Mouse (Mus musculus) midbrain, embryonic 11.5 days (tissue): ENCODE measurements around the gene Hspa2. TPM values are rescaled to one million over a fixed set of nuclear protein-coding genes. Genes with fewer than 3 reads are reported as not detected.
"Not testable (repeated sequence)": the region's sequence is repeated elsewhere in the genome, so short reads cannot be mapped to it uniquely, and the experiment has no call there.

Source experiments
- ATAC-seq: fragments of 200-750 bp; cut with Nextera tagmentation; 2 replicates; pipeline ENCODE4 v1.8.0; 2017; ENCODE audit warnings: moderate TSS enrichment, moderate library complexity; ENCODE audit not compliant: low FRiP score
- DNase-seq: peaks from one replicate; pipeline ENCODE4 v3.0.0; 2015; ENCODE audit warnings: low spot score; ENCODE audit errors: missing footprints
- H3K27ac ChIP-seq: fragments of 300-500 bp; sonication (generic); 2 replicates; pipeline ENCODE4 v1.5.1; 2014; ENCODE audit warnings: low read depth, low read length
- H3K27me3 ChIP-seq: fragments of 300-500 bp; sonication (generic); 2 replicates; pipeline ENCODE4 v1.6.1; 2014; ENCODE audit warnings: mild to moderate bottlenecking, low read length, moderate library complexity, mixed read lengths; ENCODE audit not compliant: control insufficient read depth, insufficient read depth
- H3K36me3 ChIP-seq: fragments of 300-500 bp; sonication (generic); 2 replicates; pipeline ENCODE4 v1.6.1; 2014; ENCODE audit warnings: mild to moderate bottlenecking, low read length, moderate library complexity, mixed read lengths; ENCODE audit not compliant: control insufficient read depth, insufficient read depth
- H3K4me1 ChIP-seq: fragments of 300-500 bp; sonication (generic); 2 replicates; pipeline ENCODE4 v1.6.1; 2014; ENCODE audit warnings: low read length; ENCODE audit not compliant: control insufficient read depth, insufficient read depth
- H3K4me2 ChIP-seq: fragments of 300-500 bp; sonication (generic); 2 replicates; pipeline ENCODE4 v1.6.1; 2014; ENCODE audit warnings: mild to moderate bottlenecking, moderate library complexity
- H3K4me3 ChIP-seq: fragments of 300-500 bp; sonication (generic); 2 replicates; pipeline ENCODE4 v1.5.1; 2014; ENCODE audit warnings: low read depth, low read length
- H3K9ac ChIP-seq: fragments of 300-500 bp; sonication (generic); 2 replicates; pipeline ENCODE4 v1.6.1; 2014; ENCODE audit warnings: low read length
- H3K9me3 ChIP-seq: fragments of 300-500 bp; sonication (generic); 2 replicates; pipeline ENCODE4 v1.6.1; 2016; ENCODE audit warnings: low read length; ENCODE audit not compliant: control insufficient read depth
- WGBS: fragments of 180-500 bp; shearing (Covaris S2); extraction: QIAGEN DNeasy Blood & Tissue Kit; methylation state at CpG from one replicate; pipeline ENCODE4 v1.1.7; 2014; 5-methylcytosine and 5-hydroxymethylcytosine counted together
- polyA plus RNA-seq: library from polyadenylated mRNA; unstranded; fragments of >200 nt; fragmentation: Nextera tagmentation; extraction: Ambion mirVana; gene quantifications from 2 replicates; pipeline ENCODE4 v1.2.1, GENCODE M21; 2014

The Hspa2 gene
- polyA plus RNA-seq, 1 experiment from 2014 or later: 5.1 TPM

- H3K27me3 ChIP-seq: no peaks in the 10 kb centered on the region; the same call in 1 of the 2 replicates
- H3K4me2 ChIP-seq: peak overlapping the region; percentile 46; the same call in 1 of the 2 replicates
- H3K4me1 ChIP-seq: peaks cover 4% of the 10 kb centered on the region; the same call in 1 of the 2 replicates
- no peaks in the 10 kb centered on the region for H3K9me3 ChIP-seq
- ATAC-seq (no peak), DNase-seq (no peak)
- H3K27ac ChIP-seq: no peak overlapping the region
- H3K9ac ChIP-seq: no peak overlapping the region
- no peak overlapping the region for H3K4me3 ChIP-seq
- H3K36me3 ChIP-seq: no peaks in the 10 kb centered on the region
- whole genome bisulfite sequencing: 38% methylated on average over 8 of the region's 8 CpGs
Observed at GRCm38 (mm10) chr12:76435549-76435948, 31.6 kb downstream of the Hspa2 start.

- ATAC-seq, H3K4me1 ChIP-seq: not testable (repeated sequence)
Observed at GRCm38 (mm10) chr12:76443488-76443887, 39.5 kb downstream of the Hspa2 start.

DNA sequence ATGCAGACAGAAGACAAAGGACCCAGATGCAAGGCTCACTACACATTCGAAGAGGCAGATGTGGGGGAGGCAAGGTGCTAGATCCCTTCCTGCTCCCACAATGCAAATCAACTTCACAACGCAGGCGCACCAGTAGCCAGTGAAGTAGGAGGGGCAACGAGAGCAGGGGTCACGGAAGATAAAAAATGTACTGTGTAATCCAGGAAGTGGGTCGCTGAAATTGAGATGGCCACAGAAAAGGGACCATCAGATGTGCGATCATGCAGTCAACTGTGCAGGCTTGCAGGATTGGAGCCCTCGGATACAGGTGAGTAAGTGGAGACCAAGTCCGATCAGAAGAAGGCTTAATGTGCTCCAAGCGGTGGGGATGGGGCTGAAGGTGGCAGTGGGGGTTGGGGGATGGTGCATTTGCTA lies 40.4 kb downstream of the Hspa2 start:
- H3K9ac ChIP-seq: no peak overlapping the region
- no peak for DNase-seq
- no peaks in the 10 kb centered on the region for H3K36me3 ChIP-seq
- H3K4me3 ChIP-seq: no peak overlapping the region
- H3K4me2 ChIP-seq: no peak overlapping the region
- no peaks in the 10 kb centered on the region for H3K9me3 ChIP-seq
- no peak overlapping the region for H3K27ac ChIP-seq
- no peaks in the 10 kb centered on the region for H3K27me3 ChIP-seq
- H3K4me1 ChIP-seq: no peaks in the 10 kb centered on the region
- 65% methylated on average over 10 of the region's 10 CpGs for WGBS
- no peak for ATAC-seq

More at GRCm38 (mm10) chr12:76443488-76443887, 39.5 kb downstream of the Hspa2 start:
- H3K9ac ChIP-seq, DNase-seq, H3K27me3 ChIP-seq, H3K4me2 ChIP-seq, H3K4me3 ChIP-seq, H3K36me3 ChIP-seq, H3K9me3 ChIP-seq, H3K27ac ChIP-seq: not testable (repeated sequence)
- 87% methylated on average over 6 of the region's 6 CpGs for WGBS

DNA sequence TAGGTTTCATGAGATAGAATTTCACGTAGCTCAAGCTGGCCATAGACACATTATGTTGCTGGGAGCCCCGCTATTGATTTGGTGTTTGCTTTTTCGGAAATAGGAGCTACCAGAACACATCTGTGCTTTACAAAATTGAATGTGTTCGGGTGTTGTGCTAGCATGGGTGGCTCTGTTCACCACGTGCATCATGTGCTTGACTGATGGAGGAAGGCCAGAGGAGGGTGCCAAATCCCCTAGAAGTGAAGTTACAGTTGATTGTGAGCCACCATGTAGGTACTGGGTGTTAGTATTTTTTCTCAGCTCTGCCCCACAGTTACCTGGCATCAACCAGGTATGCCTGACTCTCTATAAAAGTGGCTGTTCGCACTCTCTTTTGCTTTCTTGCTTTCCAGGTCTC lies 40.9 kb downstream of the Hspa2 start:
- DNase-seq: no peak
- H3K9me3 ChIP-seq: no peaks in the 10 kb centered on the region
- no peak overlapping the region for H3K4me3 ChIP-seq
- H3K4me2 ChIP-seq: no peak overlapping the region
- no peaks in the 10 kb centered on the region for H3K36me3 ChIP-seq
- no peak overlapping the region for H3K27ac ChIP-seq
- H3K27me3 ChIP-seq: no peaks in the 10 kb centered on the region
- no peaks in the 10 kb centered on the region for H3K4me1 ChIP-seq
- no peak overlapping the region for H3K9ac ChIP-seq
- no peak for ATAC-seq
- 77% methylated on average over 6 of the region's 6 CpGs for WGBS

DNA sequence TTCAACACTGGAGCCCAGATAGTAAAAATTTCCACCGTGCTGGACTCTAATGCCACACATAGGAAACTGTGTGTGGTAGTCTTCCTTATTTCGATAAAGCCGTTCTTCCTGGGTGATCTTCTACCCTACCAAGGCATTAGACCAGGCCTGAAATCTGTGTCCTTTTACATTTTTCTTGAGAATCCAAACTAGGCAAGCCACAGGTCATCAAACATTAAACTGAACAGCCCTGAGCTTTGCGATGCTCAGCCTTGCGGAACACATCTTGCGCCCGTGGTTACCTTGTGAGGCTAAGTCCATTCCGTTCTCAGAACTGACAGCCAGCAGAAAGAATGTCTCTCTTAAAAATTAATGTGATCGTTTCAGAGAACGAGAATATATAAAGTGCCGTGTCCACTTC lies 42.2 kb downstream of the Hspa2 start:
- Histone ChIP-seq H3K4me3 (no peak overlapping the region), H3K4me1 (no peaks in the 10 kb centered on the region), H3K27me3 (no peaks in the 10 kb centered on the region), H3K27ac (no peak overlapping the region), H3K9ac (no peak overlapping the region), H3K36me3 (no peaks in the 10 kb centered on the region), H3K9me3 (no peaks in the 10 kb centered on the region), H3K4me2 (no peak overlapping the region)
- DNase-seq: no peak
- 88% methylated on average over 11 of the region's 11 CpGs for WGBS
- ATAC-seq: no peak

GRCm38 (mm10) chr12:76448127-76448526 lies 44.2 kb downstream of the Hspa2 start:
- Histone ChIP-seq H3K36me3 (no peaks in the 10 kb centered on the region), H3K4me2 (no peak overlapping the region), H3K9ac (no peak overlapping the region), H3K9me3 (no peaks in the 10 kb centered on the region), H3K4me3 (no peak overlapping the region), H3K27ac (no peak overlapping the region), H3K27me3 (no peaks in the 10 kb centered on the region), H3K4me1 (no peaks in the 10 kb centered on the region)
- WGBS: 79% methylated on average over 6 of the region's 6 CpGs
- ATAC-seq: no peak
- DNase-seq: no peak

GRCm38 (mm10) chr12:76452203-76452602 lies 48.2 kb downstream of the Hspa2 start:
- Histone ChIP-seq H3K9ac (no peak overlapping the region), H3K27me3 (no peaks in the 10 kb centered on the region), H3K27ac (no peak overlapping the region), H3K4me3 (no peak overlapping the region), H3K9me3 (no peaks in the 10 kb centered on the region), H3K36me3 (no peaks in the 10 kb centered on the region), H3K4me1 (no peaks in the 10 kb centered on the region), H3K4me2 (no peak overlapping the region)
- DNase-seq (no peak), ATAC-seq (no peak)
- 78% methylated on average over 2 of the region's 2 CpGs for WGBS

Other genes with a start within 250 kb of the Hspa2 start
- gene Esr2, start 226.9 kb upstream of the Hspa2 start, polyA plus RNA-seq: 0.07 and 0.21 TPM in 2 replicates
- gene Tex21, start 157.4 kb upstream of the Hspa2 start, polyA plus RNA-seq: not detected in 2 replicates
- 62.9 and 63.9 TPM in 2 replicates for gene Mthfd1, start 148.9 kb upstream of the Hspa2 start, polyA plus RNA-seq
- 4.1 TPM in 2 replicates for gene Akap5, start 79.3 kb upstream of the Hspa2 start, polyA plus RNA-seq
- gene Zbtb25, start 34.6 kb upstream of the Hspa2 start, polyA plus RNA-seq: 20.9 and 23.4 TPM in 2 replicates
- gene Zbtb1, start 33.9 kb upstream of the Hspa2 start, polyA plus RNA-seq: 7.6 and 7.8 TPM in 2 replicates
- 0.39 and 0.51 TPM in 2 replicates for gene Ppp1r36, start 13.4 kb downstream of the Hspa2 start, polyA plus RNA-seq
- gene Plekhg3, start 126.7 kb downstream of the Hspa2 start, polyA plus RNA-seq: 0.62 and 1.3 TPM in 2 replicates